Mouse (Mus musculus): ENCODE measurements around the gene Mcidas.

- no peak for TF ChIP-seq GATA1 (IDR thresholded peaks at IDR 0.05; ENCODE audit: borderline replicate concordance, low read length)
- no peak for TF ChIP-seq FLI1 (IDR thresholded peaks at IDR 0.05; ENCODE audit: low read length)
Observed at GRCm38 (mm10) chr13:112976720-112977119, 16.9 kb upstream of the Mcidas start.

All from megakaryocyte, embryonic 14.5 days (primary cell).